Mouse (Mus musculus) testis, adult 2 months (tissue): ENCODE data around the gene Nav2. TPM values are rescaled to one million over a fixed set of nuclear protein-coding genes. Genes with fewer than 3 reads are reported as not detected.

Source experiments
- H3K27ac ChIP-seq: fragments of 200-500 bp; 2 replicates; pipeline ENCODE4 v1.5.1; 2012; ENCODE audit warnings: low read depth, low read length; ENCODE audit not compliant: control insufficient read depth, insufficient read depth
- H3K27me3 ChIP-seq: fragments of 200-500 bp; 2 replicates; pipeline ENCODE4 v1.6.1; 2012; ENCODE audit warnings: mild to moderate bottlenecking, low read length, moderate library complexity; ENCODE audit not compliant: control insufficient read depth, insufficient read depth
- H3K36me3 ChIP-seq: fragments of 200-500 bp; 2 replicates; pipeline ENCODE4 v1.6.1; 2012; ENCODE audit warnings: mild to moderate bottlenecking, low read length; ENCODE audit not compliant: control insufficient read depth, insufficient read depth
- H3K4me1 ChIP-seq: fragments of 200-500 bp; 2 replicates; pipeline ENCODE4 v1.6.1; 2012; ENCODE audit warnings: low read length; ENCODE audit not compliant: control insufficient read depth, insufficient read depth
- H3K4me3 ChIP-seq: fragments of 200-500 bp; 2 replicates; pipeline ENCODE4 v1.5.1; 2012; ENCODE audit warnings: low read depth, mild to moderate bottlenecking, low read length, moderate library complexity, mixed read lengths; ENCODE audit not compliant: control insufficient read depth
- CTCF ChIP-seq: fragments of 200-500 bp; IDR thresholded peaks from 2 replicates; pipeline ENCODE4 v1.5.1; 2012; ENCODE audit warnings: low read depth, mild to moderate bottlenecking, inconsistent platforms, low read length, moderate library complexity; ENCODE audit not compliant: control insufficient read depth, insufficient read depth, insufficient replicate concordance
- POLR2A ChIP-seq: fragments of 200-500 bp; IDR thresholded peaks from 2 replicates; pipeline ENCODE4 v1.6.1; 2012; ENCODE audit warnings: low read depth, mild to moderate bottlenecking, inconsistent platforms, low read length, moderate library complexity; ENCODE audit not compliant: control insufficient read depth
- polyA plus RNA-seq: library from polyadenylated mRNA; depleted of rRNA; stranded (reverse); fragments of >200 nt; gene quantifications from 2 replicates; pipeline ENCODE4 v1.2.3, GENCODE M21; 2012

Nav2 gene
- polyA plus RNA-seq, 1 experiment, result 20.8 TPM

DNA sequence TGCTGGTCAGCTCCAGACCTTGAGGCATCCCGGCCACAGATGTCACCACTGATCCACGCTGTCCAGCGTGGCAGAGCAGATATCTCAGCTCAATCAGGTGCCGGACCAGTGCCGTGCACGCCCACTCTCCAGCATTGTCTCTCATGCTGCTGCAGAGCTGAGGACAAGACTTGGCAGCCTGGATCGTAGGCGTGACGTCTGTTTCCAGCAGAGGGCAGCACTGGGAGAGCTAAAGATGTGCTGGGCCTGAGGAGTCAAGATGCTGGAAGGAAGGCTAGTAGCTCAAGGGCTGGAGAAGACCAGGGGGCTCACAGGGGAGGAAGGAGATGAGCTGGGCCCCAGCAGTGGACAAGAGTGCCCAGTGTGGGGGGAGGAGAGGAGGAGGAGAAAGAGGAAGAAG is 341.5 kb downstream of the Nav2 start:
- Histone ChIP-seq H3K27me3 (no peaks in the 10 kb centered on the region), H3K27ac (no peak overlapping the region), H3K36me3 (no peaks in the 10 kb centered on the region), H3K4me3 (no peak overlapping the region), H3K4me1 (peaks cover 18% of the 10 kb centered on the region)
- TF ChIP-seq CTCF (peak; percentile 87), POLR2A (no peak)

DNA sequence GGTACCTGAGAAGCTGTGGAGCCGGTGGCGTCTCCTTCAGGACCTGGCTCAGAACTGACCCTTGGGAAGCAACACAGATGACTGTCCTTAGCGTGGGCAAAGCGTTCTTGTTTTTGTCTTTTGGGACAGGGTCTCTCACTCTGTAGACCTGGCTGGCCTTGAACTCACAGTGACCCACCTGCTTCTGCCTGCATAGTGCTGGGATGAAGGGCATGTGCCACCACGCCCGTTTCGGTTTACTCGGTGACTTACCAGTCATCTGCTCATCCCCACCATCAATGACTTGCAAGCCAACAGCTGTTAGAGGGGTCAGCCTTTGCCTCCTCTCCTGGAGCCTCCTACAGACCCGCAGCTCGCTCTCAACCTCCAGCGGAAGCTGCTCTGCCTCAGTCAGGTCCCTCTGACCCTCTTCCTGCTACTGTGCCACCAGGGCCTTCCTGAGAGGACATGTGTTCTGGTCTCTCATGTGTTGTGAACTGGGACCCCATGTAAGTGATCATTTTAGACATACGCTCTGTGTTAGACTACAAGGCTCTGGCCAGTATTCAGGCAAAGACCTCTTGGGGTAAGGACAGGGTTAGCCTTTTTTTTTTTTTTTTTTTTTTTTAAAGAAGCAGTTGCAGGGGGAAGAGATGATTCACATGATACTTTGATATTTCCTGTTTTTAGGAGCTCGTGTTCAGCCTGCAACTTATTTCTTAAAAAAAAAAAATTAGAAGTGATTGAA is 342.2 kb downstream of the Nav2 start:
- Histone ChIP-seq H3K4me1 (peaks cover 13% of the 10 kb centered on the region), H3K4me3 (no peak overlapping the region), H3K27ac (no peak overlapping the region), H3K36me3 (no peaks in the 10 kb centered on the region), H3K27me3 (no peaks in the 10 kb centered on the region)
- TF ChIP-seq CTCF (no peak), POLR2A (no peak)

DNA sequence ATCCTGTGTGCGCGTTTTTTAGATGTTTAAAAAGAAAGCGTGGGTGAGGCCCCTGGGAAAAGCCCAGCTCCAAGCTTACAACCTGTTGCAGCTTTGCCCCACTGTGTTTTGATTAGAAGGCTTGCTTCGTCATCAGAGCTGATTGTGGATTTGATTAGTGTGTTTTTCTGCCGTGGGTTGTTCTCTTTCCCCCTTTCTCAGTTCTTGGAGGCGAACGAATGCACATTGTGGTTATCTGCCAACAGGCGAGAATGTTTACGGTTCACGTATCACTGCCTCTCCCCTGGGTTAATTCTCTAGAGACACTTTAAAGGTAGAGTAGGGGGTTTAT is 342.8 kb downstream of the Nav2 start:
- no peak overlapping the region for H3K27ac ChIP-seq
- H3K4me3 ChIP-seq, result no peak overlapping the region
- no peaks in the 10 kb centered on the region for H3K27me3 ChIP-seq
- H3K4me1 ChIP-seq, result peaks cover 10% of the 10 kb centered on the region
- no peak for TF ChIP-seq POLR2A
- TF ChIP-seq CTCF, result no peak
- H3K36me3 ChIP-seq, result no peaks in the 10 kb centered on the region

DNA sequence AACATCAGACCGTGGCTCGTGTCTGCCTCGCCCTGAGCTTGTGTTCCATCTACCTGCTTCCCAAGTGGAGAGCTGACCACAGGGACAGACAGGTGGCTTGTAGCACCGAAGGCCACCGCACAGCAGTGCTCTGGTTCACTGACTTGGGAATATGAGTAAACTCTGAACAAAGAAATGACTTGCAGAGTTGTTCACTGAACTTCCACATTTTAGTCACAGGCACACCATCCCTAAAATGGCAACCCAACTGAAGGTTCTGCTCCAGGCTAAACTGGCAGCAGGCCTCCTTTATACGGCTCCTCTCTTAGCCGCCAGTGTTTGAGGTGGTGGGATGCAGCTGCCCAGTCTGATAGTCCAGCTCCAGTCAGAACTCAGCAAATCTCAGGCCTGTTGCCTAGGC is 343.9 kb downstream of the Nav2 start:
- H3K36me3 ChIP-seq, result no peaks in the 10 kb centered on the region
- H3K27ac ChIP-seq, result no peak overlapping the region
- H3K4me3 ChIP-seq, result no peak overlapping the region
- H3K4me1 ChIP-seq, result peaks cover 2% of the 10 kb centered on the region
- no peaks in the 10 kb centered on the region for H3K27me3 ChIP-seq
- no peak for TF ChIP-seq CTCF
- no peak for TF ChIP-seq POLR2A

DNA sequence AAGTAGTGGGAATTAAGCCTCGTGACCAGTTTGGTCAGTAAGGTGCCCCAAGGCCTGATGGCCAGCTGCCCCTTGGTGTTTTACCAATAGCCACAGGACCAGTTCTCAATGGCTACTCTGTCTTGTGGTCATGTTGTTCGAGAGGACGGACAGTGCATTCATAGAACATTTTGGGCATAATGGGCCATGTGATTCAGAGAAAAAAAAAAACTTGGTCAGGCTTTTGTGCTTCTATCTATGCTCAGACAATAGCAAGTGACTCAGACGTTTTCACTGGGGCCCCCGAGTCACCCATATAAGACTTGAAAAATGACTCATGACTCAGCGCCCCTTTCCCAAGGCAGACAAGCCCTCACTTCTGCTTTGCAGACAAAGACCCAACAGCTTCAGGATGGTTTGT is 344.4 kb downstream of the Nav2 start:
- TF ChIP-seq CTCF, result no peak
- TF ChIP-seq POLR2A, result no peak
- peaks cover 2% of the 10 kb centered on the region for H3K4me1 ChIP-seq
- no peaks in the 10 kb centered on the region for H3K27me3 ChIP-seq
- no peak overlapping the region for H3K4me3 ChIP-seq
- H3K27ac ChIP-seq, result no peak overlapping the region
- H3K36me3 ChIP-seq, result no peaks in the 10 kb centered on the region

DNA sequence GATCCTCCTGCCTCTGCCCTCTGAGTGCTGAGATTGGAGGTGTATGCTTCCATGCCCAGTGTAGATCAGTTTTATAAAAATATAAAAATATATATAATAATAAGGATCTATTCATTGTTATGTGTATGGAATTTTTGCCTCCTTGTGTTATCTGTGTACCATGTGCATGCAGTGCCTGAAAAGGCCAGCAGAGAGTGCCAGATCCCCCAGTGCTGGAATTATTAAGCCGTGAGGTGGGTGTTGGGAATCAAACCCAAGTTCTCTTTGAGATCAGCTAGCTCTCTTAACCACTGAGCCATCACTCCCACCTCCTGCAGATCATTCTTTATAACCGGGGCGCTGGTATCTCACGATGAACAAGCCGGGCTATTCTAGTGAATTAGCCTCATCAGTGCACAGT is 346.5 kb downstream of the Nav2 start:
- Histone ChIP-seq H3K27ac (no peak overlapping the region), H3K4me3 (no peak overlapping the region), H3K36me3 (no peaks in the 10 kb centered on the region), H3K4me1 (no peaks in the 10 kb centered on the region; the same call in 1 of the 2 replicates), H3K27me3 (no peaks in the 10 kb centered on the region)
- TF ChIP-seq POLR2A (no peak), CTCF (no peak)

DNA sequence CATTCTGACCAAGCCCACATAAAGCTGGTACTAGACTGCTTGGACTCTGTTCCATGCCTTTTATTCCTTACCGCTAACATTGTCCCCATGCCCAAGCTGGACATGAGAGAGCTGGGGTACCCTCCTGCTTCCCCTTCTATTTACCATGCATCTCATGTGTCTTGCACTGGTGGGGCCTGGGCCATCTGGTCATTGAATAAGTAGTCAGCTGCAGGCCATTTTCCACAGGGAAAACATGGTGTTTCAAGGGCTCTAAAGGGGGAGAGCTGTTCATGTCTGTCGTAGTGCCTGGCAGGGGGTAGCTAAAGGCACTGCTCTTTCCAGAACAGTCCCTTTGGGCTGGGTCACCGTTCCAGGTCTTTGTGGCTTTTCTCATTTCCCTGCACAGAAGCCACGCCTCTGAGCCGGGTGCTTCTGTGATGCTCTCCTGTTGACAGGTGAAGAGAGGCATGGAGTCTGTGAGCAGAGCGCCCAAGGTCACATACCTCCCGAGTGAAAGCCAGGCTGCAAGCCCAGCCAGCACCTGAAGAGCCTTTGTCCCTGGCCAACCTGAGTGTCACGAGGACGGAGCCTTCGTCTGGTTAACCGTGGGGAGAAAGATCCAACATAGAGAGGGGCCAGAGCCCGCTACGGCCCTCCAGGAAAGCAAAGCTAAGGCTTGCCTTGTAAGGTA is 348.9 kb downstream of the Nav2 start:
- H3K27ac ChIP-seq, result peak overlapping the region; percentile 40; the same call in 1 of the 2 replicates
- no peaks in the 10 kb centered on the region for H3K27me3 ChIP-seq
- no peak for TF ChIP-seq POLR2A
- no peak for TF ChIP-seq CTCF
- no peaks in the 10 kb centered on the region; the same call in 1 of the 2 replicates for H3K4me1 ChIP-seq
- no peak overlapping the region for H3K4me3 ChIP-seq
- no peaks in the 10 kb centered on the region for H3K36me3 ChIP-seq
